Mouse (Mus musculus): Measurements from ENCODE around the gene Irs1.

DNA sequence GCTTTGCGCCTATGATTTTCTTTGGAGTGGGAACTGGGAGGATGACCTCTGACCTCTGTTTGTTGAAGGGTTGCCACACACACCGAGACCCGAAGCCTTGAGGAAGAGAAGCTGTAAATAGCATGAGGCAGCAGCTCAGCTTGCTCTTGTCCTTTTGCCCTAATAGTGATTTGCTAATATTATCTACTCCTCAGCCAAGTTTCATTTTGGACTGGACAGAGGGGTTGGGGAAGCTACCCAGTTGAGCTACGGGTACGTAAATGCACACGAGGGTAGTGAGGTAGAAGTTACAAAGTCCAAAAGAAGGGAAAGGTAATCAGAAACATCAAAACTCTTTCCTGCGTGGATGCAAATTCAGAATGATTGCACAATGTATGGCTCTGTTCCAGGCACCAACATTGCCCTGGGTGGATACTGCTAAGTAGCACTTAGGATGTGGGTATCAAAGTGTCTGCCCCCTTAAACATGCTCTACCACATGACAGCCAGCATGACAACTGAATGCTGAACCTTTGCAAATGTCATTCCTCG lies 107.2 kb downstream of the Irs1 start:
- no peak for TF ChIP-seq POLR2A (IDR thresholded peaks at IDR 0.05; ENCODE audit: low read depth, low read length)
- no peak for TF ChIP-seq CTCF (conservative IDR thresholded peaks at IDR 0.05 in 1 of 2, IDR thresholded peaks at IDR 0.05 in 1 of 2; ENCODE audit: low read depth in 2 of 2, low read length in 2 of 2)
- no peak for TF ChIP-seq ETS1 (conservative IDR thresholded peaks at IDR 0.05; ENCODE audit: low read depth, low read length)
- TF ChIP-seq ELF1 (IDR thresholded peaks at IDR 0.05; ENCODE audit: low read depth, low read length), result no peak

Measured in CH12.LX (cell line).